Mouse (Mus musculus) embryo, embryonic 10 days (tissue): ENCODE data around the gene Dhdds.

Source experiments
- DNase-seq: peaks from one replicate; pipeline ENCODE4 v3.0.0-alpha.2; 2015; ENCODE audit warnings: low spot score

The Dhdds gene

DNA sequence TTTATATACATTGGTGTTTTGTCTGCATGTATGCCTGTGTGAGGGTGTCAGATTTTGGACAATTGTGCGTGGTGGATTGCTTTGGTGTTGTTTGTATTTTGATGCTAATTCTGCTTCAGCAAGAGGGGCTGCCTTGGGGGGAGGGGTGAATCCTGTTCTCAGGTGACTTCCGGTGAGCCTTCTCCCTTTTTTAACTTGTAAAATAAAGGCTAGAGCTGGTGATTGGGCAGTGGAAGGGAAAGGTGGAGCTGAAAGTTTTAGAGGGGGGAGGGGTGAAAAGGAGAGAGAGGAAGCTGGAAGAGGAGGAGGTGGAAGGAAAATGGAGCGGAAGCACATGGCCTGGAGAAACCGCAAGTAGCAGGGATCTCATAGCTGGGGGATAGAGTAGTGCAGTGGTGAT is 44.4 kb downstream of the Dhdds start:
- no peak for DNase-seq

DNA sequence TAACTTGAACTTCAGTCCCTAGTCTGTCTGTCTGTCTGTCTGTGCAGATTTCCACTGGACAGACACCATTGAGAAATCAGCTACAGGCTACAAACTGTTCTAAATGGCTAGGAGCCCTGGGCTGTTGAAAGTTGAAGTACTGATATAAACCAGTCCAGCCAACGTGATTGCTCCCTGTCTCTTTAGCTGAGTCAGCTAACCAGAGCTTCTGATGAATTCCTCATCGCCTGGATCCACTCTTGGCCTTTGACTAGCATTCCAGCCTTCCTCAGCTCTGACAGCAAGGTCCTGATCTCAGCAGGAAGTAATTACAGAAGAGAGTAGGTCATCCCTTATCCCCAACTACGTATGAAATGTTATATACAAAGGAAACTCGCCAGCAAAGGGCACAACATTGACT is 54.0 kb downstream of the Dhdds start:
- DNase-seq = no peak

DNA sequence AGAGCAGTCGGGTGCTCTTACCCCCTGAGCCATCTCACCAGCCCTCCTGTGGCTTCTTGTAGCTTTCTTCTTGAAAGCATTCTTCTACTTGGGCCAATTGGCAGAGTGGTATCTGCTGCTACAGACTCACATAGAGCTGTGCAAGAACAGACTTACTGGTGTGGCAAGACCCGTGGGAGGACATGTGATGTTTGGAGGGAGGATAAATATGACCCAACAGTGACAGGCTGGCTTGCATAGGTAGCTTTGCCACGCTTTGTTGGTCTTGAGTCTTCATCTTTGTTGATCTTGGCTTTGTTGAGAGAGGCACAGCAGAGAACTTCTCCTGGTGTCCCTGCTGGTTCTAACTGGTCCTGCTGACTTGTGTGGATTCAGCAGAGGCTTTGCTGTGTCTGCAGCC is 56.9 kb downstream of the Dhdds start:
- no peak for DNase-seq

DNA sequence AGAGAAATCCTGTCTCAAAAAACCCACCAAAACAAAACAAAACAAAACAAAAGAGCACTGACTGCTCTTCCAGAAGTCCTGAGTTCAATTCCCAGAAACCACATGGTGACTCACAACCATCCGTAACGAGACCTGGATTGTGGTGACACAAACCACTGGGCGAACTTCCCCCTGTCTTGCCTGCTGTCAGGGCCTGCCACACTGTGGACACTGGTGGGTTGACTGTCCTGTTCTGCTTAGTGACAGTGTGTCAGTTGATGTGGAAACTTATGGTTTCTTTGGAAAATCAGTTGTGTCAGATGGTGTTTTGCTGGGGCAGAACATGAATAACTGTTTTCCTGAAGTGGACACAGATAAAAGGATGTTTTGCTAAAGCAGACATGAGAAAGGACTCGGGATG is 58.0 kb downstream of the Dhdds start:
- no peak for DNase-seq

DNA sequence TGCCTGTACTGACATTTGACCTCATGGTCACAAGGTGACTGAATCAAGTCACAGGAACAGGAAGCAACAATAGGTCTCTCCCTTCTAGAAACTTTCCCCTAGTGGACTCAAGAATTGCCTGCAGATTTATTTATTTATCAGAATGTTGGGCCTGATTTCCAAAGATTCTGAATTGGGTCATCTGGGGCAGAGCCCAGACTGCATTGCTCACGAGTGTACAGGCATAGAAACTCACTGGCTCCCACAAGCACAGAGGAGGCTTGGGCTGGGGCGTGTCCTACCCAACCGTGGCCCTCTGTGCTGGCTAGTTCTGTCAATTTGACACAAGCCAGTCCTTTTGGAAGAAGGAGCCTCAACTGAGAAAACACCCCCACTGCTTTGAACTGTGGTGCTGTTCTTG is 59.1 kb downstream of the Dhdds start:
- DNase-seq = no peak

DNA sequence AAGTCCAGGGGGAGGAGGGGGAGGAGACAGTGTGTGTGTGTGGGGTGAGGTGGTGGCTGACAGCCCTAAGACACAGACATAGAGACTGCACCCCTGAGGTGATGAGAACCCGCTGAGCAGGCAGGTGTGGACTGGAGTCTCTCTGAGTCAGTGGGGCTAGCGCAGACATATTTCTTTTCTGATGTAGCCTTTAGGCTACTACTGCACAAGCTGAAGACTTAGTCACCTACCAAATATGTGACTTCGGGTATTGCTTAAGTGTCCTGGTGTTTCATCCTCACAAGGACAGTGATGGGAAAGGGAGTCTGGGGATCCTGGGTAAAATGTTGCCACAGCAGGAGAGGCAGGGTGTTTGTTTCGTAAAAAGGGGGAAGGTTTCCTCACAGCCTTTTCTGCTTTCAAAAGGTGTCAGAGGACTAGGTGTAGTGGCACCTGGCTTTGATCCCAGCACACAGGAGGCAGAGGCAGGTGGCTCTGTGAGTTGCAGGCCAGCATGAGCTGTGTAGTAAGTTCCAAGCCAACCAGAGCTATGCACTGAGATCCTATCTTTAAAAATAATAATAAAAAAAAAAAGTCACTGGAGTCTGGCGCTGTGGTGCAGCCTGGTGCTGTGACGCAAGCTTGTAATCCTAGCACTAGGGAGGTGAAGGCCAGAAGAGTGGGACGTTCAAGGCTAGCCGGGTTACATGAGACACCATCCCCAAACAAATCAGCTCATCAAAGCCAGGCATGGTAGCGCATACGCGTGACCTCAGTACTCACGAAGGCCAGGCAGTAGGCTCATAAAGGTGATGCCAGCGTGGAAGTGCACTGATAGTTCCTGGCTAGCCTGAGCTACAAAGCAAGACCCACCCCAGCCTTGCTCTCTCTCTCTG is 60.1 kb downstream of the Dhdds start:
- no peak for DNase-seq

DNA sequence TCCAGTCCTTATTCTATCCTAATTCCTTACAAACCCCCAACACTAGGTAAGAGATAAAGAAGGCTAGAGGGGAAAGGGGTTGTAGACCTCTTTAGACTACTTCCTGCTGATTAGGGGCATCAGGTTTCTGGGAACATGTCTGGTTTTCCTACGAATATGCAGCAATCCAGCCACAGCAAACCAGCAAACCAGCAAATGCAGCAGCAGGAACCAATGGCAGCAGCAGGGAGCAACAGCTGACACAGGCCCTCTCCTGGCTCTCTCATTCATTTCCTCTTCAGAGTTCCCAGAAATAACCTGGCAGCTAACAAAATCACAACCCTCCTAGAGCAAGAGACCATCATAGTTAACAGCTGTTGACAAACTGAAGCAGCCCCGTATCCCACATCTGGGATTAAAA is 62.6 kb downstream of the Dhdds start:
- no peak for DNase-seq

DNA sequence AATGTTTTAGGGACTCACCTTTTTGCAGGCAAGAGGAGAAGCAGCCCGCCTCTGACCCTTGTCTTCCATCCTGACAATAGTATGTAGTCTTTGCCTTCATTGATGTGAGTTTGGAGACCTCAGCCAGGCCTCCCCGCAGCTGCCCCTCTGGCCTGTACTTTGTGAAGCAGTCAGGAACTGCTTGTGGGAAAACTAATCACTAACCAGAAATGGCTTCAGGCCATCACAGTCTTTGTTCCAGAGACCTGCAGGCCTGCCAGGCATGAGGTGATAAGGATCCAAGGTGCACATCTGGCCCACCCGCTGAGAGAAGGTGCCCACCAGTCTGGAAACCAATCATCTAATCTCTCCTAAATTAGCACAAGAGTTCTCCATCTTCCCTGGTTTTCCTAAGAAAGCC is 68.9 kb downstream of the Dhdds start:
- DNase-seq = no peak

DNA sequence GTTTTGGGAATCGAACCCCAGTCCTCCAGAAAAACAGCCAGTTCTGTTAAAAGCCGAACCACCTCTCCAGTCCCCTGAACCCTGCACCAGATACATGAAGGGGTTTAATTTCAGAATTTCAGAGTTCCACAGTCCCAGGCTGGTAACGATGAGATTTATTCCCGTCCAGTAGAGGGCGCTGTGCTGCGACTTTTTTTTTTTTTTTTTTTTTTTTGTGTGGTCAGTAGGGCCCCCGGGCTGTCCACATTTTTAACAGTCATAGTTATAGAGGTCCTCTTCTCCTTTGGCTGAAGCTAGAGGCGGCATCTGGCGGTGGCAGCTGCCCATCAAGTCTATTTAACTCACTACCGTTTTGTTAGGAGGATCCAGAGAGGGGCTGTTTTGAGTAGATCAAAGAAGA is 69.4 kb downstream of the Dhdds start:
- DNase-seq = no peak

DNA sequence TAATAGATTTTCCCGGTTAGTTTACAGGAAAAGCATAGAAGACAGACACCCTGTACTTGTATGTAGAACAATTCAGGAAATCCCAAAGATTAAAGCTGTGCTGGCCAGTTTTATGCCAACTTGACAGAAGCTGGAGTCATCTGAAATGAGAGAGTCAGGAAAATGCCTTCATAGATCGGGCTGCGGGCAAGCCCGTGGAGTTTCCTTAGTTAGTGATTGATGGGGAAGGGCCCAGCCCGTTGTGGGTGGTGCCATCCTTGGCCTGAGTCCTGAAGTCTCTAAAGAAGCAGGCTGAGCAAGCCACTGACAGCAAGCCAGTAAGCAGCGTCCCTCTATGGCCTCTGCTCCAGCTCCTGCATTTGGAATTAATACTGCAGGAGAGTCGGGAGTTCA is 71.4 kb downstream of the Dhdds start:
- peak; percentile 46 for DNase-seq

DNA sequence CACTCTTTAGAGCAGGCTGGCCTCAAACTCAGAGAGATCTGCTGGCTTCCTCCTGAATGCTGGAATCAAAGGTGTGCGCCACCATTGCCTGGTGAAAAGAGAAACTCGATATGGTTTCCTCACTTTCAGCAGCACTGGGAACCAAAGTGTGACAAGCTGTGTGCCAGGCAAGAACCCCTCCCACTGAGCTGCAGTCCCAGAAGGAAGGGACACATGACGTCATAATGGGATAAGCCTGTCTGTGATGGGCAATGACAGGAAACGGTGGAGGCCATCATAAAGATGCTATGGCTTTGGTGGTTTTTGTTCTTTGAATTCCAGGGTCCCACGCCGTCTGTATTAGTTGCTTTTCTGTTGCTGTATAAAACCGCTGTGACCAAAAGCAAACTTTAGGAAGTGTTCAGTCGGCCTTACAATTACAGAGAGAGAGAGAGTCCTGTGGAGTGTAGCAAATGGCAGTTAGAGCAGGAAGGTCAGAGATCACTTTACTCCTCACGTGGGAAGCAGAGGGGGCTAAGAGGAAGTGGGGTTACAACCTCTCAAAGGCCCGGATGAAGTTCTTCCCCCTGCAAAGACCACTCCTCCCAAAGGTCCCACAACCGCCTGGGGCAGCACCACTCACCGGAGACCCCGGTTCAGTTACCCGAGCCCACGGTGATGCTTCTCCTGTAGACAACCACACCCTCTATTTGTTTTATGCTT is 72.0 kb downstream of the Dhdds start:
- peak; percentile 57 for DNase-seq

DNA sequence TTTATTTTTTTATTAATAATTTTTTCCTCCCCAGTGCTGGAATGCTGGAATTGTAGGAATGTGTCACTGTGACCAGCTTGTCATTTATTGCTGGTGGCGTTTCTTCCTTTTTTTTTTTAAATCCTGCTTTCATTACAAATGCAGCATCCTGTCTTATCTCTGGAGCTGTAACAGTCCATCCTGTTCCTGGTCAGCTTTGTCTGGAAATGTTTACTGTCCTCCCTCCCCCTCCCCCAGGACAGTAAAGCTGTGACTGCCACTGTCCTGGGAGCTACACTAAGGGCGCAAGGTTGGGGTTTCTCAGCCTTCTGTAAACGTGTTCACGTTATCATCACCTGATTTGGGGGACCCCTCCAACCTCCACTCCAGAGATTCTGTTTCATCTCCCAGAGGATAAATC is 75.5 kb downstream of the Dhdds start:
- no peak for DNase-seq

DNA sequence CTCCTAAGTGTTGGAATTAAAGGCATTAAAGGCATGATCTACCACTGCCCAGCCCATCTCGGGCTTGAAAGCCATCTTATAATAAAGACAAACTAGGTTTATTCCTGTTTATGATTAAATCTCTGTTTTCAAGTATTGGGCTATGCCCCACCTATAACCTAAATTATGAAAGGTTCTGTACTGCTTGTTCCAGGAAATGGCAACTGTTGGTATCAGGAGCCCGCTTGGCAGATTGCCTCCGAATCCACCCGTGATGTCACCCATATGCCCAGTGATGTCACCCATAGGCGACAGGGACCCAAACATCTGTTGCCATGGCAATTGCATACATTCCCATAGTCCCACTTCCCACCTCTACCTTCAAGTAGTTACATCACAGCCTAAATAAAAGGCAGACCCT is 77.0 kb downstream of the Dhdds start:
- DNase-seq = no peak
